Mouse (Mus musculus) cerebellum, adult 2 months (tissue): ENCODE results near the gene Spc24.

Experiments
- CTCF ChIP-seq: fragments of 200-500 bp; IDR thresholded peaks from 2 replicates; pipeline ENCODE4 v1.5.1; 2011; ENCODE audit warnings: low read depth, mild to moderate bottlenecking, control low read depth, low read length, moderate library complexity, borderline replicate concordance; ENCODE audit not compliant: insufficient read depth
- POLR2A ChIP-seq: fragments of 200-500 bp; IDR thresholded peaks from 2 replicates; pipeline ENCODE4 v1.6.1; 2011; ENCODE audit warnings: low read length, control low read depth, borderline replicate concordance; ENCODE audit not compliant: insufficient read depth

DNA sequence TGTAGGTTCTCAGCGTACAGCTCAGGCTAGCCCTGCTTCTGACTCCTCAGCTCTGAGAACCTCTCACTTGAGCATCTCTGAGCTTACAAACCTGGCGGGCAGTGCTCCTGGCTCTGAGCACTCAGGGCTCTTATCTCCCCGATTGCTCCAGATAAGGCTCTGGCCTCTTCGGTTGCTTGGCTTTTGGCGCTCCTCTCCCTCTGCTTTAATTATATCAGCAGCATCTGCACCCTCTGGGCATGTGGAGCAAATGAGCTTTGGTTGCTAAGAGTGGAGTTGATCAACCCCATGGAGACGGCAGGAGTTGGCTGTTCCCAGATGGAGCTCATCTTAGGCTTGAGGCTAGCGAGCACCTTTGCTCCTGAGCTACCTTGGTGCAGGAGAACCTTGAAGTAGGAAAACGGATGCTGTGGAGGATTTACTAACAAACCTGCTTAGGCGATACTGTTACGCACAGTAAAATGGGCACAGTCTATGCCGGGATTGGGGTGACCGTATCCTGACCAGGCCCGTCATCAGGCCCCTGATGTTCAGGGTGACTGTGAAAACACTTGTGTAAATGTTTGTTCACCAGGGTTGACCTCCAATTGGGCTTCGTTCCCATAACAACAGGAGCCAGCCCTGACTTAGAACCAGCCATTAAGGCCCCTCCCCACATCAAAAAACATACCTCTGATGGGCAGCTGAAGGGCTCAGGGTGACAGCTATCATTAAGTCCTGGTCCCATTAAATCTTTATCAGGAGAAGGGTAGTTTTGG is 33.7 kb downstream of the Spc24 start:
- TF ChIP-seq POLR2A, result no peak
- no peak for TF ChIP-seq CTCF
